Mouse (Mus musculus): ENCODE data around the gene Ryr3. TPM values are rescaled to one million over a fixed set of nuclear protein-coding genes. Genes with fewer than 3 reads are reported as not detected.
A peak's percentile ranks its signal among the peaks of the same experiment; 100 is the strongest.

Ryr3 gene
- 10 to 100 TPM; 55.6 to 87.0 TPM for total RNA-seq (2021)

- DNase-seq (ENCODE audit: extremely low spot score in 1 of 2, low spot score in 1 of 2): peak; percentile 69 to 78
These were observed at the start of gene Ryr3 for GRCm38 (mm10) chr2:113216746-113217461. TSS of gene Ryr3 (minus strand) at chr2:113217096.

GRCm38 (mm10) chr2:113238871-113239270 lies 22.0 kb upstream of the Ryr3 start:
- no peak for DNase-seq (ENCODE audit: extremely low spot score in 1 of 2, low spot score in 1 of 2)

- no peak for DNase-seq (ENCODE audit: extremely low spot score in 1 of 2, low spot score in 1 of 2)
These were observed 20.1 kb upstream of the Ryr3 start for GRCm38 (mm10) chr2:113236993-113237392.

- no peak for DNase-seq (ENCODE audit: extremely low spot score in 1 of 2, low spot score in 1 of 2)
These were observed 17.7 kb upstream of the Ryr3 start for GRCm38 (mm10) chr2:113234559-113234958.

- DNase-seq (ENCODE audit: extremely low spot score in 1 of 2, low spot score in 1 of 2): no peak
These were observed 16.5 kb upstream of the Ryr3 start for GRCm38 (mm10) chr2:113233356-113233755.

GRCm38 (mm10) chr2:113216105-113216745 lies 671 bp downstream of the Ryr3 start:
- peak in 1 of 2 experiments; percentile 27 for DNase-seq (ENCODE audit: extremely low spot score in 1 of 2, low spot score in 1 of 2)

GRCm38 (mm10) chr2:113210023-113210422 lies 6.9 kb downstream of the Ryr3 start:
- DNase-seq (ENCODE audit: extremely low spot score in 1 of 2, low spot score in 1 of 2): no peak

GRCm38 (mm10) chr2:113209263-113209662 lies 7.6 kb downstream of the Ryr3 start:
- DNase-seq (ENCODE audit: extremely low spot score in 1 of 2, low spot score in 1 of 2): no peak

- DNase-seq (ENCODE audit: extremely low spot score in 1 of 2, low spot score in 1 of 2): peak in 1 of 2 experiments; percentile 29
These were observed 14.0 kb downstream of the Ryr3 start for GRCm38 (mm10) chr2:113202857-113203256.

- no peak for DNase-seq (ENCODE audit: extremely low spot score in 1 of 2, low spot score in 1 of 2)
These were observed 17.7 kb downstream of the Ryr3 start for GRCm38 (mm10) chr2:113199030-113199679.

GRCm38 (mm10) chr2:113187158-113187557 lies 29.7 kb downstream of the Ryr3 start:
- DNase-seq (ENCODE audit: extremely low spot score in 1 of 2, low spot score in 1 of 2): no peak

- DNase-seq (ENCODE audit: extremely low spot score in 1 of 2, low spot score in 1 of 2): no peak
These were observed 35.2 kb downstream of the Ryr3 start for GRCm38 (mm10) chr2:113181701-113182100.

GRCm38 (mm10) chr2:113178047-113178446 lies 38.8 kb downstream of the Ryr3 start:
- no peak for DNase-seq (ENCODE audit: extremely low spot score in 1 of 2, low spot score in 1 of 2)

GRCm38 (mm10) chr2:113176337-113176736 lies 40.6 kb downstream of the Ryr3 start:
- DNase-seq (ENCODE audit: extremely low spot score in 1 of 2, low spot score in 1 of 2): no peak

GRCm38 (mm10) chr2:113168096-113168495 lies 48.8 kb downstream of the Ryr3 start:
- no peak for DNase-seq (ENCODE audit: extremely low spot score in 1 of 2, low spot score in 1 of 2)

- no peak for DNase-seq (ENCODE audit: extremely low spot score in 1 of 2, low spot score in 1 of 2)
These were observed 55.4 kb downstream of the Ryr3 start for GRCm38 (mm10) chr2:113161494-113161893.

- DNase-seq (ENCODE audit: extremely low spot score in 1 of 2, low spot score in 1 of 2): no peak
These were observed 79.1 kb downstream of the Ryr3 start for GRCm38 (mm10) chr2:113137766-113138165.

- DNase-seq (ENCODE audit: extremely low spot score in 1 of 2, low spot score in 1 of 2): no peak
These were observed 93.4 kb downstream of the Ryr3 start for GRCm38 (mm10) chr2:113123476-113123875.

GRCm38 (mm10) chr2:113119080-113119479 lies 97.8 kb downstream of the Ryr3 start:
- no peak for DNase-seq (ENCODE audit: extremely low spot score in 1 of 2, low spot score in 1 of 2)

- no peak for DNase-seq (ENCODE audit: extremely low spot score in 1 of 2, low spot score in 1 of 2)
These were observed 100.1 kb downstream of the Ryr3 start for GRCm38 (mm10) chr2:113116788-113117187.

GRCm38 (mm10) chr2:113115897-113116283 lies 101.0 kb downstream of the Ryr3 start:
- no peak for DNase-seq (ENCODE audit: extremely low spot score in 1 of 2, low spot score in 1 of 2)

All from layer of hippocampus, postnatal 25 days (tissue).